Mouse (Mus musculus): ENCODE data around the gene Mavs. TPM values are rescaled to one million over a fixed set of nuclear protein-coding genes. Genes with fewer than 3 reads are reported as not detected.

Mavs gene
- polyA plus RNA-seq, 1 experiment from 2014 or later, result 18.4 TPM

GRCm38 (mm10) chr2:131191005-131191390 lies 42.9 kb upstream of the Mavs start:
- peaks cover 46% of the 10 kb centered on the region for H3K36me3 ChIP-seq (ENCODE audit: control insufficient read depth, insufficient read depth, low read length)
- H3K4me2 ChIP-seq (ENCODE audit: low read depth, low read length), result no peak overlapping the region
- peak overlapping the region; percentile 25; the same call in 1 of the 2 replicates for H3K9ac ChIP-seq (ENCODE audit: low read depth, low read length)
- no peaks in the 10 kb centered on the region for H3K27me3 ChIP-seq (replicated peaks; ENCODE audit: control insufficient read depth, insufficient read depth, low read length)
- 76% methylated on average over 7 of the region's 7 CpGs for WGBS
- peaks cover 30% of the 10 kb centered on the region for H3K4me1 ChIP-seq (ENCODE audit: control insufficient read depth, insufficient read depth, low read length)
- H3K9me3 ChIP-seq (ENCODE audit: control insufficient read depth, low read length), result no peaks in the 10 kb centered on the region
- ATAC-seq (ENCODE audit: low read depth) (no peak), DNase-seq (ENCODE audit: low spot score) (no peak)
- H3K27ac ChIP-seq (replicated peaks; ENCODE audit: low read depth, low read length), result no peak overlapping the region; the same call in 1 of the 2 replicates
- no peak overlapping the region for H3K4me3 ChIP-seq (ENCODE audit: low read depth, low read length)

- no peaks in the 10 kb centered on the region for H3K4me1 ChIP-seq (ENCODE audit: control insufficient read depth, insufficient read depth, low read length)
- peaks cover 61% of the 10 kb centered on the region for H3K36me3 ChIP-seq (ENCODE audit: control insufficient read depth, insufficient read depth, low read length)
- no peak overlapping the region for H3K4me2 ChIP-seq (ENCODE audit: low read depth, low read length)
- H3K4me3 ChIP-seq (ENCODE audit: low read depth, low read length), result no peak overlapping the region
- 89% methylated on average over 16 of the region's 16 CpGs for WGBS
- no peak overlapping the region for H3K27ac ChIP-seq (replicated peaks; ENCODE audit: low read depth, low read length)
- ATAC-seq (ENCODE audit: low read depth) (no peak), DNase-seq (ENCODE audit: low spot score) (no peak)
- H3K9me3 ChIP-seq (ENCODE audit: control insufficient read depth, low read length), result no peaks in the 10 kb centered on the region
- H3K27me3 ChIP-seq (replicated peaks; ENCODE audit: control insufficient read depth, insufficient read depth, low read length), result no peaks in the 10 kb centered on the region
- H3K9ac ChIP-seq (ENCODE audit: low read depth, low read length), result no peak overlapping the region
Measured at GRCm38 (mm10) chr2:131196606-131197316, 37.1 kb upstream of the Mavs start.

GRCm38 (mm10) chr2:131200710-131201109 lies 33.2 kb upstream of the Mavs start:
- DNase-seq (ENCODE audit: low spot score), result no peak
- no peak overlapping the region for H3K4me2 ChIP-seq (ENCODE audit: low read depth, low read length)
- H3K27me3 ChIP-seq (replicated peaks; ENCODE audit: control insufficient read depth, insufficient read depth, low read length), result no peaks in the 10 kb centered on the region
- no peak overlapping the region for H3K4me3 ChIP-seq (ENCODE audit: low read depth, low read length)
- WGBS, result 72% methylated on average over 2 of the region's 2 CpGs
- no peaks in the 10 kb centered on the region for H3K9me3 ChIP-seq (ENCODE audit: control insufficient read depth, low read length)
- no peak overlapping the region for H3K9ac ChIP-seq (ENCODE audit: low read depth, low read length)
- peaks cover 14% of the 10 kb centered on the region for H3K4me1 ChIP-seq (ENCODE audit: control insufficient read depth, insufficient read depth, low read length)
- H3K36me3 ChIP-seq (ENCODE audit: control insufficient read depth, insufficient read depth, low read length), result peaks cover 23% of the 10 kb centered on the region
- no peak for ATAC-seq (ENCODE audit: low read depth)
- H3K27ac ChIP-seq (replicated peaks; ENCODE audit: low read depth, low read length), result no peak overlapping the region

- 79% methylated on average over 3 of the region's 3 CpGs for WGBS
- no peaks in the 10 kb centered on the region for H3K27me3 ChIP-seq (replicated peaks; ENCODE audit: control insufficient read depth, insufficient read depth, low read length)
- no peak for DNase-seq (ENCODE audit: low spot score)
- no peak for ATAC-seq (ENCODE audit: low read depth)
- H3K4me2 ChIP-seq (ENCODE audit: low read depth, low read length), result no peak overlapping the region
- no peak overlapping the region for H3K27ac ChIP-seq (replicated peaks; ENCODE audit: low read depth, low read length)
- no peak overlapping the region for H3K4me3 ChIP-seq (ENCODE audit: low read depth, low read length)
- no peak overlapping the region for H3K9ac ChIP-seq (ENCODE audit: low read depth, low read length)
- no peaks in the 10 kb centered on the region for H3K9me3 ChIP-seq (ENCODE audit: control insufficient read depth, low read length)
- H3K36me3 ChIP-seq (ENCODE audit: control insufficient read depth, insufficient read depth, low read length), result peaks cover 18% of the 10 kb centered on the region
- peaks cover 14% of the 10 kb centered on the region for H3K4me1 ChIP-seq (ENCODE audit: control insufficient read depth, insufficient read depth, low read length)
Measured at GRCm38 (mm10) chr2:131201262-131201661, 32.6 kb upstream of the Mavs start.

GRCm38 (mm10) chr2:131203816-131204409 lies 29.9 kb upstream of the Mavs start:
- H3K27ac ChIP-seq (replicated peaks; ENCODE audit: low read depth, low read length), result peak overlapping the region; percentile 80
- ATAC-seq (ENCODE audit: low read depth), result 0 out of 2 replicates have a peak, but pooled peaks have one; percentile 1

GRCm38 (mm10) chr2:131204410-131204981 lies 29.4 kb upstream of the Mavs start:
- ATAC-seq (ENCODE audit: low read depth), result peak; percentile 89
- DNase-seq (ENCODE audit: low spot score), result peak; percentile 96
- Histone ChIP-seq H3K27me3 (replicated peaks; ENCODE audit: control insufficient read depth, insufficient read depth, low read length) (no peaks in the 10 kb centered on the region), H3K4me2 (ENCODE audit: low read depth, low read length) (peak overlapping the region; percentile 23), H3K4me3 (ENCODE audit: low read depth, low read length) (no peak overlapping the region), H3K27ac (replicated peaks; ENCODE audit: low read depth, low read length) (peak overlapping the region; percentile 80), H3K36me3 (ENCODE audit: control insufficient read depth, insufficient read depth, low read length) (0 out of 2 replicates have a peak, but pooled peaks cover 4% of the 10 kb centered on the region), H3K4me1 (ENCODE audit: control insufficient read depth, insufficient read depth, low read length) (peaks cover 16% of the 10 kb centered on the region), H3K9ac (ENCODE audit: low read depth, low read length) (0 out of 2 replicates have a peak overlapping the region, but pooled peaks have one; percentile 9), H3K9me3 (ENCODE audit: control insufficient read depth, low read length) (no peaks in the 10 kb centered on the region)
- 25% methylated on average over 7 of the region's 7 CpGs for WGBS

More at GRCm38 (mm10) chr2:131203816-131204409, 29.9 kb upstream of the Mavs start:
- peak; percentile 15 for DNase-seq (ENCODE audit: low spot score)
- no peaks in the 10 kb centered on the region for H3K27me3 ChIP-seq (replicated peaks; ENCODE audit: control insufficient read depth, insufficient read depth, low read length)
- no peaks in the 10 kb centered on the region for H3K9me3 ChIP-seq (ENCODE audit: control insufficient read depth, low read length)
- 0 out of 2 replicates have a peak overlapping the region, but pooled peaks have one; percentile 8 for H3K9ac ChIP-seq (ENCODE audit: low read depth, low read length)
- no peak overlapping the region for H3K4me3 ChIP-seq (ENCODE audit: low read depth, low read length)
- H3K4me2 ChIP-seq (ENCODE audit: low read depth, low read length), result no peak overlapping the region
- peaks cover 14% of the 10 kb centered on the region for H3K4me1 ChIP-seq (ENCODE audit: control insufficient read depth, insufficient read depth, low read length)
- 0 out of 2 replicates have a peak, but pooled peaks cover 4% of the 10 kb centered on the region for H3K36me3 ChIP-seq (ENCODE audit: control insufficient read depth, insufficient read depth, low read length)
- 71% methylated on average over 6 of the region's 6 CpGs for WGBS

GRCm38 (mm10) chr2:131205521-131206182 lies 28.2 kb upstream of the Mavs start:
- ATAC-seq (ENCODE audit: low read depth), result no peak
- no peak overlapping the region for H3K9ac ChIP-seq (ENCODE audit: low read depth, low read length)
- no peak overlapping the region for H3K4me3 ChIP-seq (ENCODE audit: low read depth, low read length)
- 85% methylated on average over 8 of the region's 8 CpGs for WGBS
- H3K27ac ChIP-seq (replicated peaks; ENCODE audit: low read depth, low read length), result no peak overlapping the region
- no peak for DNase-seq (ENCODE audit: low spot score)
- H3K36me3 ChIP-seq (ENCODE audit: control insufficient read depth, insufficient read depth, low read length), result no peaks in the 10 kb centered on the region
- H3K9me3 ChIP-seq (ENCODE audit: control insufficient read depth, low read length), result no peaks in the 10 kb centered on the region
- no peak overlapping the region for H3K4me2 ChIP-seq (ENCODE audit: low read depth, low read length)
- no peaks in the 10 kb centered on the region for H3K27me3 ChIP-seq (replicated peaks; ENCODE audit: control insufficient read depth, insufficient read depth, low read length)
- peaks cover 20% of the 10 kb centered on the region for H3K4me1 ChIP-seq (ENCODE audit: control insufficient read depth, insufficient read depth, low read length)

GRCm38 (mm10) chr2:131206778-131207177 lies 27.1 kb upstream of the Mavs start, which contains the start of gene Ap5s1:
Ap5s1 (plus strand) TSS chr2:131207078.
- Histone ChIP-seq H3K4me3 (ENCODE audit: low read depth, low read length) (no peak within 1 kb of the TSS), H3K27me3 (replicated peaks; ENCODE audit: control insufficient read depth, insufficient read depth, low read length) (no peaks in the 10 kb centered on the region), H3K9ac (ENCODE audit: low read depth, low read length) (no peak within 1 kb of the TSS), H3K27ac (replicated peaks; ENCODE audit: low read depth, low read length) (no peak within 1 kb of the TSS), H3K4me2 (ENCODE audit: low read depth, low read length) (no peak within 1 kb of the TSS), H3K4me1 (ENCODE audit: control insufficient read depth, insufficient read depth, low read length) (peaks cover 25% of the 10 kb centered on the region), H3K9me3 (ENCODE audit: control insufficient read depth, low read length) (no peaks in the 10 kb centered on the region), H3K36me3 (ENCODE audit: control insufficient read depth, insufficient read depth, low read length) (no peaks in the 10 kb centered on the region)
- 78% methylated on average over 4 of the region's 4 CpGs for WGBS
- ATAC-seq (ENCODE audit: low read depth), result no peak
- no peak for DNase-seq (ENCODE audit: low spot score)

All from embryonic facial prominence, embryonic 14.5 days (tissue).